Mouse (Mus musculus) liver, adult 2 months (tissue): ENCODE results near the gene Col5a2.

Source experiments
- CTCF ChIP-seq: fragments of 200-500 bp; IDR thresholded peaks from 2 replicates; pipeline ENCODE4 v1.5.1; 2011; ENCODE audit warnings: low read depth, low read length, control low read depth
- POLR2A ChIP-seq: fragments of 200-500 bp; IDR thresholded peaks from 2 replicates; pipeline ENCODE4 v1.6.1; 2011; ENCODE audit warnings: low read length, control low read depth; ENCODE audit not compliant: insufficient read depth; ENCODE audit errors: extremely low read depth

GRCm38 (mm10) chr1:45481876-45482275 is 21.2 kb downstream of the Col5a2 start:
- TF ChIP-seq POLR2A (no peak), CTCF (no peak)
